Mouse (Mus musculus): Measurements from ENCODE around the gene Rnf145.

Gene Rnf145

GRCm38 (mm10) chr11:44510371-44510770 lies 8.4 kb upstream of the Rnf145 start:
- no peak for DNase-seq (ENCODE audit: low spot score)

DNA sequence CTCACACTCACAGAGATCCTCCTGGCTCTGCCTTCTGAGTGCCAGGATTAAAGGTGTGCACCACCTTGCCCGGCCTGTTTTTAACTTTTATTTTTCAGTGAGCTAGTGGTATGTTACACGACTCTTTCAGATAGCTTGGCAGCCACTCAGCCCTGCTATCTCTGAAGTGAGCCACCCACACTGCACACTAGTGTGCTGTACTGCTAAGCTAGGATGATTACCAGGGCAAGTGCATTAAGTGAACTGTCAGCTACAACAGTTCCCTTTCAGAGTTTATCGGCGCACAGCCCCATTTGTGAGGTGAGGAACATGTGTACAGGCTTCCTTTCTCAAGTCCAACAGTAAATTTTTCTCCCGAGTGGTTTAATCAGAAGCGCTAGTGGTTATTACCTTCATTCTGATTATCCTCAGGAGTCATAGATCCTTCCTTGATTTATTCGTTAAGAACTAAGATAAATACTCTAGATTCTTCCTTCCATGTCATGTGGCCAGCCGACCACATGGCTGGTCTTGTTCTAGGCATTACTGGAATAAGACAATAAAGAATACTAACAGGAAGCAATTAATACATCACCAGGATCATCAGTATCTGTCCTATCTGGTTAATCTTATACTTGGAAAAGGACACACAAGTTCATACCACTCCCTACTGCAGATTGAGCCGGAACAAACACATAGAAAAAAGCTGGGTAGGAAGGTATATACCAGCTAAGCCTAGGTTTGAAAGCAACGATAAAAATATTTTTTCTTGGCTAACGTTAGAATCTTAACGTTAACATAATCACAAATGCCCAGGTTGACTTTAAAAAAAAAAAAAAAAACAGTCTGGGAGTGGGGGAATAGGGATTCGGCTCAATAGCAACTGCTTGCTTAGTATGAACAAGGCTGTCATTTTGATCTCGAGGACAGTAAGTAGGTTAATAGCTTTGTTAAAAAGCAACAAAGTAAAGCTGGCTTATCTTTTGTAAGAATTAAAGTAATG lies 6.4 kb upstream of the Rnf145 start:
- DNase-seq (ENCODE audit: low spot score), result peak; percentile 79

DNA sequence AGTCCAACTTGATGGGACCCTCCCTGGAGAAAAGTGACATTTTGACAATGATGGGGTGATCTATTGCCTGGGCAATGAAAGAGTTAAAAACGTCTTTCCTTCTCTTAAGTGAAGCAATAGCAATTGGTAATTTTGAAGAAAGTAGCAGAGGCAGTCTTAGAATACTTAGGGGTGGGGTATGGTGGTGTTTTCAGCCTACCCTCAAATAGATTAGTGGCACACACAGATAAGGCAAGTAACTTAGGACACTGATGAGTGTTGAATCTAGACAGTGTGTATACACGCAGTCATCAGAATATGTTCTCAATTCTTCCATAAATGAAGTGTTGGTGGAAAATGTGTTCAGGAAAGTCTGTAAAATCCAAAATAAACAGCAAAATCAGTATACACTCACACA lies 5.7 kb upstream of the Rnf145 start:
- peak; percentile 67 for DNase-seq (ENCODE audit: low spot score)

DNA sequence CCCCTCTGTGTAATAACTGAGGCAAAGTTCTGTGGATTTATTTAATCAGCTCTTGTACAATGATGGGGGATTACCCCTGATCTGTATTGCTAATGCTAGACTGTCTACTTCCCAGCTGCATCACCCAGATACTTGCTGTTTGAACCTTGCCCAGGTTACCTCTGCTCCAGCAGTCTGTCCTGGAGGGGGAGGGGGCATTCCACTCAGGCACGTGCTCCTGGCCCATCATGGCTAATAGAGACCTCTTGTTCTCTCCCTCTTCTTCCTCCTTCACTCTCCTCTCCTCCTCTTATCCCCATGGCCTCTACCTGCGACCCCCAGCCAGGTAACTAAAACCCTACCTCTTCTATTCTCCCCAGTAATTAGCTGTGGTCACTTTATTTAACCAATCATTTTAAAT lies 4.1 kb upstream of the Rnf145 start:
- DNase-seq (ENCODE audit: low spot score), result no peak

DNA sequence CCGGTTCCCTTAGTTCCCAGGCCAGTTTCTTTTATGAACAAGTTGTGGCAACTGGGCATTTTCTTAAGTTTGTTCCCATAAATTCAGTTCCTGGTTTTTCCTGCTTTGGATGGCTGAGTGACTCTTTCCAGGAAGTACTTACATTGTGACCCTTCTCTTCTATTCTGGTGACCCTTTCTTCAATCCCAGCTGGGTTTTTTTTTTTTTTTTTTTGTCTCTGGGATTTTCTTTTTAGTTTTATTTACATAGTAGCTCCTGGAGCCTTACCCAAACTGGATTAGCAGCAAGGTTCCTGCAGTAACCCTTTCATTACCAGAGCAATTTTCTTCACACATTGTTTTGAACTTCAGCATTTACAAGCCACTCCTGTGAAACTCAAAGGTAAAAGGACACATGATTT lies 2.4 kb upstream of the Rnf145 start:
- no peak for DNase-seq (ENCODE audit: low spot score)

DNA sequence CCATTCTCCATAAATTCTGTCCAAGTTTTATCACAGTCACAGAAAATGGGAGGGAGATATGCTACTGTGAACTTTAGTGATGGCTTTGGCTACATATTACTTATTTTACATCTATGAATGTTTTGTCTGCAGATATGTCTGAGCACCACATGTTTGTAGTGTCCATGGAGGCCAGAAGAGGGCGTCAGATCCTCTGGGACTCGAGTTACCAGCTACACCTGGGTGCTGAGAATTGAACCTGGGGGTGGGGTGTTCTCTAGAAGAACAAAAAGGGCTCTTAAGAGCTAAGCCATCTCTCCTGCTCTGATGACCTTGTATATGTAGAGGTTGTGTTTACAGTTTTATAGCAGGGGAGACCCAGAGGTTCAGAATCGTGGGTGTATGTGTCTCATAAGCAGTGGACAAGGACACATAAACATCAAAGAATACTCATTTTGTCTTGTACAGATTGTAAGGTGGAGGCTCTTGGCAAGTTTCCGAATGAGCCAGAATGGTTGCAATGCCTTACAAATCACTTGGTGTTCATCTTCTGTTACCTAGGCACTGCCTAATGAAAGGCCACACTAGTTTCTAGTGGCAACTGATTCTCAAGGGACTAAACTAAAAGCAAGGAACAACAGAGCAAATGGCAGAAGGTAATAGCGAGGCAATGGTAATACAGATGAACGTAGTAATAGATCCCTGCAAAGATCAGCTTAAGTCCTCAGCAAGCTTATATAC lies 1.0 kb upstream of the Rnf145 start:
- no peak for DNase-seq (ENCODE audit: low spot score)

DNA sequence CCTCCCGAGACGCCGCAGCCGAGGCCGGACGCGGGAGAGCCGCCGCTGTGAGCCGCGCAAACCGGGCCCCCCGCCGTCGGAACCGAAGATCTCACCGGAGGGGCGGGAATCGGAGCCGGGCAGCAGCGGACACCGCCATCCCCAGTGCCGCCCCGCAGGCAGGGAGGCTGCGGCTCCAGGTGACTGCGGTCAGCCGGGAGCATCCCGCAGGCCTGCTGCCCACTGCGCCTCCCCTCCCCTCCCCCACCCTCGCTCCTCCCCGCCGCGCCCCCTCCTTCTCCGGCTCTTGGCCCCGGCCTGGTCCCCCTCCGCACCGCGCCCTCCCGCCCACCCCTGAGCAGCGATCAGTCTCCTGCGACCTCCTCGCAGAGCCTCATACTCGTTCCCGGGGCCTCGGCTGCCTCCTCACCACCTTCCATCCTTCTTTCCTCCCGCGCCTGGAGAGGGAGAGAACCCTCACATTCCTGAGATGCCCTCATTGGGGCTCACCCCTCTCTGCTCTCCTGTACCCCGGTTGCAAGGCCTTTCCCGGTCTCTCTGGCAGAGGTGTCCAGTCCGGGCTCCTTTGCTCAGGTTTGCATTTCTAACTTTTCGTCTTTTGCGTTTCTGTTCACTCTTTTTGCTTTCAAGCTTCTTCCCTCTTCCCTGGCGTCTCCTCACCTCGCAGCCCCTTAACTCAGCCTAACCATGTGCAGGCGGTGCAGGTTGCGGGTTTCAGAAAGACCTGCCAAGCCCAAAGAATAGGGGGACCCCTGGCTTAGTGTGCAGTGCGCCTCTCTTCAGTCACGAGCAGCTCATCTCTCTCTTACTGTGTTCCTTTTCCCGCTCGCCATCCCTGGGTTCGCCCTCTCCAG lies 559 bp downstream of the Rnf145 start:
- DNase-seq (ENCODE audit: low spot score), result peak; percentile 44

DNA sequence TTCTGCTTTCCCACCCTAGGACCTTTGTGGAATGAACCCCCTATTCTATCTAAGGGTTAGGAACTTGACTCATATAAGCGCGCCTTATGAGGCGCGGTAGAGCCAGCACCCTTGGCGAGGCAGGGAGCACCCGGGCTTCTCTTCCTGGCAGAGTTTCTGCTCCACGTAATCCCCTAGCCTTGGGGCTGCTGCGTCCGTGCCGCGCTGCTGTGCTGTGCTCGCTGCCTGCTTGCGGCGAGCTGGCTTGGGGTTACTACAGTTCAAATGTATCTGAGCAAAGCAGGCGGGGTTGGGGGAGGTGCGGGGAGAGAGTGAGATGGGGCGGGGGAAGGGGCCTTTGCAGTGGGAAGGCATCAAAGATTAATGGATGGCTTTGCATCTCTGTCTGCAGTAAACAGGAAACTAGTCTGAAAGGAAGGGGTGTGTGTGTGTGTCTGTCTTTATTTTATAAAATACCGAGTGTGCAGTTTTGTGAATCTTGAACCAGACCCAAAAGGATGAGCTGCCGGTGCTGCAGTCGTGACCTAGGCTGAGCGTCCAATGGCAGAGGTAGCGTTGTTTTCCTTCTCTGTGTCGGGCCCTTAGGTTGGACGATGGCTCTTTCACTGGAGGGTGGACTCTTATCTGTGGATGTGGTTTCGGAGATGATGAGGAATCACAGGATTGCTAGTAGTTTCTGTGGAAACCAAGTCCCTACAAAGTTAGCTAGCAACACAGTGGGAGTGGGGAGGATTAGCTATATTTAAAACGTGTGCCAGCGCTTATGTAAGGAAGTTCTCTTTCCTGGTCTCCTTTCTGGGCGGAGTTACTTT lies 1.4 kb downstream of the Rnf145 start:
- DNase-seq (ENCODE audit: low spot score), result peak; percentile 72

DNA sequence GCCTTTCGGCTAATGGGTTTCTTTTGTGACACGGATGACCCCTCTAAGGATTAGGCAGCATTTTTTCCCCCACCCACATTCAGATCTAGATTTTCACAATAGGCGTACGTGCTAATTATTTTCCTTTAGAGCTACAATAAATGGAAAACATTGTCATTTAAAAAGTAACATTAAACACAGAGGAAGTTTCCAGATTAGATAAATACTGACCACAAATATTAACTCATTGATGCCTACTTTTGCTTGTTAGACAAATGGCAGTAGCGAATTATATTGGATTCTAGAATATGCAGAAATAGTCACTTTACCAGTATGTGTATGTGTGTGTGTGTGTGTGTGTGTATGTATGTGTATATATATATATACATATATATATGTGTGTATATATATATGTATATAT lies 3.8 kb downstream of the Rnf145 start:
- no peak for DNase-seq (ENCODE audit: low spot score)

DNA sequence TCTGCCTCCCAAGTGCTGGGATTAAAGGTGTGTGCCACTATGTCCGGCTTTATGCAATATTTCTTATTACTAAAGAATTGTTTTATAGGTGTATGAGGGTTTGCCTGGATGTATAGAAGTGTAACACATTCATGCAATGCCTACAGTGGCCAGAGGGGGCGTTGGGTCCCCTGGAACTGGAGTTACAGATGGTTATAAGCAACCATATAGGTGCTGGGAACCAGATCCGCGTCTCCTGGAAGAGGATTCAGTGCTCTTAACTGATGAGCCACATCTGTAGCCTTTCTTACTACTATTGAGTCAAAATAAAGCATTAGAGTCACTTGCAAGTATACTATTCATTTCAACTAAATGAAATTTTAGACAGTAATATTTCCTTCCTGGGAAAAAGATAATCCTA lies 7.0 kb downstream of the Rnf145 start:
- no peak for DNase-seq (ENCODE audit: low spot score)

DNA sequence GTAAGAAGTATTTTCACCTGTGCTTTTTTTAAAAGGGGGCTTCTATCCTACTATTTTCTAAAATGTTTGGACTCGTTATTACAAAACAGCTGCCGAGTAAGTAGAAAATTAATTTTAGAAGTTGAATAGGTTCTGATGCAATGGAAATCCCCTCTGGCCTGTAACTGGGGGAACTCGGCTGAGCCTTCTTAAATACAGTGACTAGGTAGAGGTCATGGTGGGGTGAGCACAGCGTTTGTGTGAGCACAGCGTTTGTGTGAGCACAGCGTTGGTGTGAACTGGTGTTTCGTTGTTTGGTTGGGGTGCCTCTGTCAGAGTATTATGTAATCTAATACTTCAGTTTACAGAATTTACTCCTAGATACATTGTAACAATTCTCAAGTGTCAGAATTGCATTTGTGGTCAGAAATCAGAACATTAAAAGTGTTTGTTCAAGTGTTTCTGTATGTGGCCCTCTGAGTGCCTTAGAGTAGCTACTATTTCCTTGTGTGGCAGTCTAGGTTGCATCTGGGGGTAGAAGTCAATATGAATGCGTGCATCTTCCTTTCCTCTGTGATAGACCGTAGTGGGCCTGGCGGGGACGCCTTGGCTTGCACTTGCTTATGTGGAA lies 8.0 kb downstream of the Rnf145 start:
- no peak for DNase-seq (ENCODE audit: low spot score)

GRCm38 (mm10) chr11:44528560-44529199 lies 9.9 kb downstream of the Rnf145 start:
- no peak for DNase-seq (ENCODE audit: low spot score)

- peak; percentile 84 for DNase-seq (ENCODE audit: low spot score)
Measured at GRCm38 (mm10) chr11:44529200-44529599, 10.4 kb downstream of the Rnf145 start.

GRCm38 (mm10) chr11:44529716-44530115 lies 11.0 kb downstream of the Rnf145 start:
- no peak for DNase-seq (ENCODE audit: low spot score)

DNA sequence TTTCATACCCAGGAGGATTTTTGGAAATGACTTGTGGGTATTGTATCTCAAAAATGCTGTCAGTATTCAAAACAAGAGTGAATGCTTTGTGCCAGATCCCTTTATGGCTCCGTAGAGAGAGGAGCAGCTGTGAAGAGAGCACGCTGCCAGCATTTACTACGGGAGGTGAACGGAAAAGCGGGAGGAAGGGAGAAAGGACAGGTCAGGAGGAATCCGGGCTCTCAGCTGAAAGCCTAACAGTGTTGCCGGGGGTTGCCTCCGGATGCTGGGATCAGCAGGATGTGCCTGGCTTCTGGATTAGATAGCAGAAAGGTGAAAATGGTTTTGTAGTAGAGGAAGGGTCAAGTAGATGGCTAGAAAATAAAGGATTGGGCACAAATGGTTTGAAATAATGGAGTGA lies 11.6 kb downstream of the Rnf145 start:
- no peak for DNase-seq (ENCODE audit: low spot score)

DNA sequence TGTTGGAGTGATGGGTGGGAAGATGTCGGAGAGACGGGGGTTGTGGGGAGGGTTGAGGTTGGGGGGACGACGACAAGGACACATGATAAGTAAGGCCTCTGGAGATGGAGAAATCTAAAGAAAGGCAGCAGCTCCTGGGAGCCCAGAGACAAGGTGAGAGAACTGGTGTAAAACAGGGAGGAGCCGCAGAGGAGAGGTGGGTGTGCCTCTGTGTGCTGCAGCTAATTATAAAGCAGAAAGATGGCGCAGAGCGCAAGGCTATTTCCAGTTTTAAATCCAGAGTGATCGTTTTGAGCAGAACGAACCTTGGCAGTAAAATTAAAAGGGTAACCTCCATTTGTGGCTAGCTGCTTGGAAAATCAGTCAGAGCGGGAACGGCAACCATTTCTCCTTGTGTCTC lies 12.1 kb downstream of the Rnf145 start:
- no peak for DNase-seq (ENCODE audit: low spot score)

DNA sequence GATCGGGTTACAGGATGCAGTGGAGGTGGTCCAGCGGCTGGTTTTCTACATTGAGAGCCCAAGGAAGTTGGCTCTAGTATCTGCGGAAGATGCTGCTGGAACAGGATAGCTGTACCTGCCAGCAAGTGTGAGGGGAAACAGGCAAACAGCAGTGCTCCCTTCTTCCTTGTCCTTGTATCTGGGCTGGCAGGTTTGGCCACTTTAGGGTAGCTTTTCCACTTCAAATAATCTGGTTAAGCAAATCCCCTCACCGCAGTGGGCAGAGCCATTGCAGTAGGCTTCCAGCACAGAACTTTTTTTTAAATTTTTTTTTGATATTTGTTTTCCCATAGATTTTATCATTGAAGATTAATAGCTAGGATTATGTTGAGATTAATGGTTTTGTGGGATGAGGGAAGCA lies 12.9 kb downstream of the Rnf145 start:
- DNase-seq (ENCODE audit: low spot score), result no peak

DNA sequence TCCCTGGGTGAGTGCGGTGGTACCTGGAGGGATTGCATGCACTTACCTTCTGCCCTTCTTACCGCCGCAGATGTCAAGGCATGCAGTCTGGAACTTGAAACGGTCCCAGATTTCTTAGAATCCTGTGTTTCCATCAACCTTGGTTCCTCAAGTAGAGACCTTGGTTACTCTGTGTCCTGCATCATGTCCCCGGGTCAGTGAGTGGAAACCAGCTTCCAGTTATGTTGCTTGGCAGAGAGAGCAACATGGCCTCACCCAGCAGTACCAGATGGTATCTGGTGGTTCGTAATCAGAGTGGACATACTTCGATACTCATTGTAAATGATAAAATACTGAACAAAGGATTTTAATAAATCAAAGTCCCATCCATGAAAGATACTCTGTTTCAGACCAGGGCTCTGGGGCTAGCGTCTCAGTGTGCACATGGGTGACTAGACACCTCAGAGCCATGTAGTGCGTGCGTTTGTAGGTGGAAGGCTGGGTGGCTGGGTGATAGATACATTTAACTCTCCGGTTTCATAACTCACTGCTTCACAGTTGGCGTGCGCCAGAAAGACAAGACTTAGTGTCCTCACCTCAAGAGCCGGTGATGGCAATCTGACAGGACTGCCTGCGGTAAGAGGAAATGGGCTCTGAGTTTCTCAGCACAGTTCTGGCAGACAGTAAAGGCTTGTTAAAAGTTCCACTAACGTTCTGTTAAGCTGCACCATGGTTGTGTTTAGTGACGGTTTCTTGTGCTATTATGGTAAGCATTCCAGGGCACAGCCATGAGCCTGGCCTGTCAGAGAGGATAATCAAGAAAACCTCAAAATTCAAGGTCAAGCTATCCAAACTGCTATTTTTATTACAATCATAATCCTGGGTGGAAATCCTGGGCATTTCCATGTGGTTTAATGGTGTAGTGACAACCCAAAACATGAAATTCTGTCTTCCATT lies 14.3 kb downstream of the Rnf145 start:
- DNase-seq (ENCODE audit: low spot score), result no peak

DNA sequence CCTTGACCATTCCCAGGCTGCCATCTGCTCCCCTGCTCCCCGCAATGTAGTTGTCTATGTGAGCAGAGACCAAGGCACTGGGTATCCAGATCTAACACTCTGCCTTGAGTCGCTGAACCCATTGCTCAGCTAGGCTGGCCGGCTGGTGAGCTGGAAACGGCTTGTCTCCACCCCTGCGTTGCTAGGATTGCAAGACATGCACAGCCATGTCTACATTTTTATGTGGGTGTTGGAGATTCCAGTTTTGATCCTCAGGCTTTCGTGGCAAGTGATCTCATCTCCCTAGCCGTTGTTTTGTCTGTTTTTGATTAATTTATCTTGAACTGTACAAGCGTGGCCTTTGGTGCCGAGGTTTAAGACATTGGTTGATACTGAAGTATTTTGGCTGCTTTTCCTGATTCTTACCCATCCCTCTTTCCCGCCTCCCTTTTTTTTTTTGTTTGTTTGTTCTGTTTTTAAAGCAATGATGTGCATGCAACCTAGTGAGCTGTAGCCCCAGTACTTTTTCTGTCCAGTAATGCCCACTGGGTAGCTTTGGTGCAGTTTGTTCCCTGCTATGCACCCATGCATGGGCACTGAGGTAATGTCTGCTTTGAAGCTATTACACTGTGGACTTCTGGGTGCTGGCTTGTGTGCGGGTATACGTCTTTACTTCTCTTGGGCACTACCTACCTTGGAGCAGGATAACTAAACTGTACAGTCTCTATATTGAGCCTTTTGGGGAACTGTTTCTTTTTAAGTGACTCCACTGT lies 16.4 kb downstream of the Rnf145 start:
- no peak for DNase-seq (ENCODE audit: low spot score)
